Mouse (Mus musculus): ENCODE measurements around the gene Col2a1.

- TF ChIP-seq CTCF (IDR thresholded peaks at IDR 0.05; ENCODE audit: control insufficient read depth, insufficient read depth, low read length) = no peak
- no peak for TF ChIP-seq POLR2A (IDR thresholded peaks at IDR 0.05; ENCODE audit: borderline replicate concordance, control insufficient read depth, low read depth, low read length)
Measured at GRCm38 (mm10) chr15:97941306-97941705, 63.2 kb downstream of the Col2a1 start.

All from bone marrow, adult 2 months (tissue).